Mouse (Mus musculus): ENCODE data around the gene Arl10.
A peak's percentile ranks its signal among the peaks of the same experiment; 100 is the strongest.

Arl10 gene

DNA sequence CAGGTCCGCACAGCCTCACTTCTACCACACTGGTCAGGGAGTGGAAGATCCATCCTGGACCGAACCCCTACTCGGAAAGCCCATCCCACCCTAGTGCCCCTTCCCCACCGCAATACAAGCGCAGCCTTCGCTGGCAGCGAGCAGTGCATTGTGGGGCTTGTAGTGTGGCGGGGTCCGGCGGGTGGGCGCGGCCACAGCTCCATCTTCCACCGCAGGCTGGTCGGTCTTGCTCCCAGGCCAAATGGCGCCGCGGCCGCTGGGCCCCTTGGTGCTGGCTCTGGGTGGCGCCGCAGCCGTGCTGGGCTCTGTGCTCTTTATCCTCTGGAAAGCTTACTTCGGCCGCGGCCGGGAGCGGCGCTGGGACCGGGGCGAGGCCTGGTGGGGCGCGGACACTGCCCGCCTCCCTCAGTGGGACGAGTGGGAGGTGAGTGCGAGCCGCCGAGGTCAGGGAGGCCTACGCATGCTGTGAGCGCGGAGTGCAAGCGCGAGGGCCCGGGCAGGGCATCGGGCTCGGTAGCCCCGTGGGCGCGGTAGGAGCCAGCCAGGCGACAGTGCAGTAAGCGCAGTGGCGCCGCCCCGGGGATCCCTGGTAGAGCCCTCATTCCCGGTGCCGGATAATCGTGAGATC is at the start of gene Arl10:
Arl10 (plus strand) TSS at position 162 of the 628 bp plus-strand sequence.
- DNase-seq (ENCODE audit: low read depth, low spot score) = peak; percentile 56

GRCm38 (mm10) chr13:54527140-54527539 is 47.7 kb upstream of the Arl10 start:
- no peak for DNase-seq (ENCODE audit: low read depth, low spot score)

DNA sequence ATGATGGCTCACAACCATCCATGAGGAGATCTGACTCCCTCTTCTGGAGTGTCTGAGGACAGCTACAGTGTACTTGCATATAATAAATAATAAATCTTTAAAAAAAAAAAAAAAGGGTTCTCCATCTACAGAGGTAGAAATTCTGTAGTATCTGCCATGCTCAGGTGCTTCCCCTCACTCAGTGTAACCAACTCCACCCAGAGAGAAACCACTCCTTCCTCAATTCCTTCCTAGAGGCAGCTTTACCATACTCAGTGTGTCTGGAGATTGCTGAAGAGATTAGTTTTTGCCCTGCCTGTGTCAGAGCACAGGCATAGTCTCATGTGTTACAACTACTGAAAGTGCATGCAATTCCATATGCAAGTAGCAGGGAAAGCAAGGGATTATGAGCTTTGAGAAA is 42.7 kb upstream of the Arl10 start:
- DNase-seq (ENCODE audit: low read depth, low spot score) = no peak

DNA sequence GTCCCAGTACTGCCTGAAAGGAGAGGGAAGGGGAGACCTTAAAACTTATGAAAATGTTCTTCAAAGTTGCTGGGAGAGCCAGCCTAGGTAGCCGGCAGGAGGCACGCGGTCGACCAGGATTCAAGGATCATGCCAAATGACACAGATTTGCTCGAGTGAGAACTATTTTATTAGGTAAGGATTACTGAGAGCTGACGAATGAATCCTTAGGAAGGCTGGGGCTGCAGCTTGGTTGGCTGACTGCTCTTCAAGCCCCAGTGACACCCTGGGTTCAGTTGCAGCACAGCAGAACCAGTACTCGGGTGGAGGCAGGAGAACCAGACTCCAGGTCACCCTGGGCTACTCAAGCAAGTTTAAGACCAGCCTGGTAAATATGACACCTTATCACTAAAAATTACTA is 26.8 kb upstream of the Arl10 start:
- no peak for DNase-seq (ENCODE audit: low read depth, low spot score)

DNA sequence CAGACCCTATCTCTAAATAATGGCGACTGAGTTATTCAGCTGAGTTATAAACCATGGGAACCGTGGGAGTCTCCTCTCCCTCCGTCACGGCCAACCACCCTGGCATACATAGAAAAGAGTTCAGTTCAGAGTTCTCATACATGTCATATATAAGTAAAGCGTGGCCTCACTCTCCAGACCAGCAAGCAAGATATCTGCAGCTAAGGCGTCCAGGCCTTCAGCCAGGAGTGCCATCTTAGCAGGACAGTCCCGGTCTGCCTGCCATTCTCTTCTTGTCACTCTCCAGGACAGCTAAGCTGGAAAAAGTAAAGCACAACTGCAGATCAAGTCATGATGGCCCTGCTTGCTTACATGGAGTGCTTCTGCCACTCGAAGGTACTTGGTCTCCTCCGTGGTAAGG is 18.6 kb upstream of the Arl10 start:
- DNase-seq (ENCODE audit: low read depth, low spot score) = no peak

DNA sequence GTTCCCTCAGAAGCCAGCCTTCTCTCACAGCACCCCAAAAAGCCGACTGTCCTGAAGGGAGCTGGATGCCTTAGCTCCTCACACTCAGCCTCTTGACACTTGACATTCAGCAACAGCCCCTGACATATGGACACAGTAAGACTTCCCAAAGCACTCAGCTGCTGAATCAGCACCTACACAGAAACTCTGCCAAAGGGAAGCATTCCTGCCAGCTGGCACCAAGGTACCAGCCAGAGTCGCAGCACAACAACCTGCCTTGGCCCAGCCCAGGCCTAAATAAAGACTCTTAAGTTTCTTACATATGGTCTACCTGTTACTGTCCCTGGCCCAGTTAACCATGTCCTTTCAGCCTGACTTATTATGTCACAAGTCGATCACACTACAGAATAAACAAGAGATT is 18.0 kb upstream of the Arl10 start:
- no peak for DNase-seq (ENCODE audit: low read depth, low spot score)

- DNase-seq (ENCODE audit: low read depth, low spot score) = no peak
Observed at GRCm38 (mm10) chr13:54557652-54558051, 17.2 kb upstream of the Arl10 start.

- no peak for DNase-seq (ENCODE audit: low read depth, low spot score)
Observed at GRCm38 (mm10) chr13:54559656-54560055, 15.2 kb upstream of the Arl10 start.

DNA sequence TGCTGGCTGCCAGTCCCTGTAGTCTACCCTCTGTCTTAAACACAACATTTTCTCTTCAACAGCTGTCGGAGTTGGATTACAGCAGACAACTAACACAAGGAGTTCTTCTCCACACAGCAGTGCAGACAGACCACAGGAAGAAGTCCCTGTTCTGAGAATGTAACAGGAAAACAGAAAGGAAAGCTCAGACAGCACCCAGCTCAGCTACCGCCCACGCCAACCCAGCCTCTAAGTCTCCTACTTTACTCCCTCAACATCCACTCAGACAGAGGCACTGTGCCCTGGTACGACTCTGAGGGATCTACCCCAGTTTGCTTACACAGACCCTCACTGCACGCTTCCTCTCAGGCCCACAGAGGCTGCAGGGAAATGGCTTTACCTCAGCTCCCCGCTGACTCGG is 14.2 kb upstream of the Arl10 start:
- DNase-seq (ENCODE audit: low read depth, low spot score) = no peak

DNA sequence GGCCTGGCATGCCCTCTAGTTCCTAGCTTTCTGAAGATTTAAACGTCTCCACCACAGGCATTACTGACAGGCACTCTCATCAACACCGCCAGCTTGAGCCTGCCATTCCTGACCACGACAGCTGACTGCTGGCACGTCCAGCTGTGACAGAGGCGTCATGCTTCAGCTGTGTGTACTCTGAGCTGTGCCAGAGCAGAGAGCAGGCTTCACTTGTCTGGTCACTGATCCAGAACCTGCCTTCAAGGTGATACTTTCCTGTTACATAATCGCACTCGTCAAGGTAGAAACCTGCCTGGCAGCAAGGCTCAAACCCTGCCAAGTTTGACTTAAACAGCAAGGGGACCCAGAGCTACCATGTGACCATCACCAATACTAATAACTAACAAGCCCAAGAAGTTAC is 12.3 kb upstream of the Arl10 start:
- DNase-seq (ENCODE audit: low read depth, low spot score) = no peak

DNA sequence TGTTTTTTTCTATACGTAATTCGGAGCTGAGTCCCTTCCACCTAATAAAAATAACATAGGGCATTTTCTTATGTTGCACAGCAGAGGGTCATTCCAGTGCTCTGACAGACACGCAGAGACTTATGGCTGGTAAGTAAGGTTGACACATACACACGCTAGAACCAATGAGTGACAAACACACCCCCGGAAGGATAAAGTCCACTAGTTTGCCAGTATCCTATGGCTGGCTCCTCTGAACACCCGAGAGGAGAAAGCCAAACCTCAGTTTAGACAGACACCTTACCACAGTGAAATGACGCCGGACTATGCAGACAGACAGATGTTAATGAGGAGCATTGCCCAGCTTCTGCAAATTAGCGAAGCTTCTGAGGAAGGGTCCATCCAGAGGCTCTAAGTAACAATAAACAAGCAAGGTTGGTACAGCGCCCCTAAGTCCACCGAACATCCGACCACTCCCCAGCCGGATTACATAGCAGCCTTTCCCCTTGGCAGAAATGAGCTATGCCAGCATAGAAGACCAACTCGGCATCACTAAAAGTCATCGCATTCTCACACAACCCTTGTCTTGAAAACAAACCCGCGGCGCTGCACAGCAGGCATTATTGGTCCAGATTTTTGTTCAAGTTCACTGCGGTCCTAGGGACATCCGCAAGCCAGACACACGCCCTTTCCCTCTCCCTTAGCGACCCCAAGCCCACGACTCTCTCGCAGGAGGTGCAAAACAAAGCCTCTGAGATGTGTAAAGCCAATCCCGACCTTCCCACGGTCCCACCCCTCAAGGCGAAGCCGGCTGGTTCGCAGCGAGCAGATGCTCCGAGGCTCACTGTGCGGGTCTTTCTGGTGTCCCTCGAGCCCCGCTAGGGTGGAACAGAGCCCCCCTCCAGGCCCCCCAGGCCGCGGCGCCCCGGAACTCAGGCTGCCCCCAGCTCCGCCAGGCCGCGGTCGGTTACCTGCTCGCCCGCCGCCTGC is 10.3 kb upstream of the Arl10 start:
- no peak for DNase-seq (ENCODE audit: low read depth, low spot score)

DNA sequence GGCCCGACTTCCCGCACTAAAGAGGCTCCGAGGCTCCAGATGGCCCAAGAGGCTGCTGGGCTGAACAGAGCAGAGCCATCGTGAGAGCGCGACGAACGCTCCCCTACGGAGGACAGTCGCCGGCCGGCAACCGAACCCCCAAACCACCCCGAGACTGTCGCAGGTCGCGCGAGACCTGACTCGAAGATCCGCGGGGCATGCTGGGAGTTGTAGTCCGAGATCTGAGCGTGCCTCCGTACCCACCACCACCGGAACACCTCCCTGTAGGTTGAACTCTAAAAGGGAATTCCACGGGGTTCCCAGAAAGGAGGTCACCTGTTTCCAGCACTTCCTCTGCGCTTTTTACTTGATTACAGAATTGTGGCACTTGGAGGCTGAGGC is 9.6 kb upstream of the Arl10 start, which contains the start of gene 4833439L19Rik:
4833439L19Rik (minus strand) TSS at position 235 of the 381 bp plus-strand sequence.
- peak; percentile 91 for DNase-seq (ENCODE audit: low read depth, low spot score)

GRCm38 (mm10) chr13:54565594-54566345 is 9.0 kb upstream of the Arl10 start:
- peak; percentile 29 for DNase-seq (ENCODE audit: low read depth, low spot score)

DNA sequence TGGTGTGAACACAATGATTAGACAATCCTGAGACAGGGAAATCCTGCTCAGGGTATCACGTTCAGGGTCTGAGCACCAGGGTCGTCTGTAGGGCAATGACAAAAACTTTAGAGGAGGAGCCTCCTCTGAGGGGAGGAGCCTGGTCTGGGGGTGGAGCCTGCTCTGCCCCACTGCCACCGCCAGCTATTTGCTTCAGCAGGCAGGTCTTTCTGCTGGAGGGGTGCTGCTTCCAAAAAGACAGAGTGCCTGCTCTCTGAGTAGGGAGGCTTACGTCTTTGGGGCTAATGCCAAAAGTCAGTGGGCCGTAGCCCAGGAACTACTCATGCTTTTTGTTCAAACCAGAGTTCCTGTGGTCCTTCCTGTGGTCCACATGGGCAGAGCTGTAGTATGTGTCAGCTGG is 6.4 kb upstream of the Arl10 start:
- DNase-seq (ENCODE audit: low read depth, low spot score) = no peak

- no peak for DNase-seq (ENCODE audit: low read depth, low spot score)
Observed at GRCm38 (mm10) chr13:54569282-54569681, 5.5 kb upstream of the Arl10 start.

- DNase-seq (ENCODE audit: low read depth, low spot score) = no peak
Observed at GRCm38 (mm10) chr13:54570736-54571135, 4.1 kb upstream of the Arl10 start.

- DNase-seq (ENCODE audit: low read depth, low spot score) = no peak
Observed at GRCm38 (mm10) chr13:54571637-54572036, 3.2 kb upstream of the Arl10 start.

DNA sequence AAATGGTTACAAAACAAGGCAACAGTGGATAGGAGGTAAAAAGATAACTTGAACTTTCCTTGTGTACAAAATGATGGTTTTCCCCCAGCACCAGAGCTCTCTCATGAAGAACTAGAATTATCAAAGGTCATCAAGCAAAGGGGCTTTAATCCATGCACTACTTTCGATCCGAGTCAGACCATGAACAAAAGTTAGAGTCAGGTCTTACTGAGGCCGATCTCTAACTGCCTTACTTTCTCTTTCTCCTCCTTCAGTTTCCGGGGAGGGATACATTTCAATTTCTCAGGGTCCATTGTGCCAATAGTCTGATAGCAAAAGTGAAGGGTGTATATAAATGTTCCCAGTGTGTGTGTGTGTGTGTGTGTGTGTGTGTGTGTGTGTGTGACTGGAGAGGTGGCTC is 2.2 kb upstream of the Arl10 start:
- no peak for DNase-seq (ENCODE audit: low read depth, low spot score)

GRCm38 (mm10) chr13:54575489-54575888 is 674 bp downstream of the Arl10 start:
- DNase-seq (ENCODE audit: low read depth, low spot score) = no peak

- DNase-seq (ENCODE audit: low read depth, low spot score) = no peak
Observed at GRCm38 (mm10) chr13:54577652-54578507, 3.1 kb downstream of the Arl10 start.

- DNase-seq (ENCODE audit: low read depth, low spot score) = no peak
Observed at GRCm38 (mm10) chr13:54581385-54581784, 6.6 kb downstream of the Arl10 start.

All from embryo, embryonic 11.5 days (tissue).